Mouse (Mus musculus) kidney, postnatal 25 days (tissue): ENCODE measurements around the gene Cyp2d11.

ENCODE experiments used
- DNase-seq, 2 experiments: peaks; one replicate each; pipeline ENCODE4 v3.0.0; 2021; ENCODE audit warnings: mixed read lengths in 2 of 2

Cyp2d11 gene

DNA sequence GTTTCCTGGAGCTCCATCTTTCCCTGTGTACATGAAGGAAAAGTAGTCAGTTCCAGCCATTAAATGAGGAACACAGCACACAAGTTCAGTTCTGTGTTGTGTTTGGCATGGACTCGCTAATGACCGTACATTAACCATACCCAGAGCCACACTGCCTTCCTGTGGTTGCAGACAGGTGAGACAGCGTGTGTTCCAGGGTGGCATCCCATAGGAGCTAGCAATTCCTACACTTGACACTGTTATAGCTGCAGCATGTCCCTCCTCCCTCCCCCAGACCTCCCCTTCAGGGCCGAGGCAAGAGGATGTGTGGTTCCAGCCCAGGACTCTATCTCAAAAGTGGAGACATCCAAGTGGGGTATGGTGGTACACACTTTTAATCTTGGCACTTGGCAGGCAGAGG is 43.5 kb downstream of the Cyp2d11 start:
- peak in 1 of 2 experiments; percentile 31 for DNase-seq

GRCm38 (mm10) chr15:82348999-82349341 is 44.9 kb downstream of the Cyp2d11 start:
- DNase-seq, result no peak

GRCm38 (mm10) chr15:82348258-82348998 is 45.4 kb downstream of the Cyp2d11 start:
- DNase-seq, result no peak

- DNase-seq, result no peak
Observed at GRCm38 (mm10) chr15:82347852-82348251, 46.0 kb downstream of the Cyp2d11 start.

GRCm38 (mm10) chr15:82347303-82347676 is 46.5 kb downstream of the Cyp2d11 start:
- no peak for DNase-seq

DNA sequence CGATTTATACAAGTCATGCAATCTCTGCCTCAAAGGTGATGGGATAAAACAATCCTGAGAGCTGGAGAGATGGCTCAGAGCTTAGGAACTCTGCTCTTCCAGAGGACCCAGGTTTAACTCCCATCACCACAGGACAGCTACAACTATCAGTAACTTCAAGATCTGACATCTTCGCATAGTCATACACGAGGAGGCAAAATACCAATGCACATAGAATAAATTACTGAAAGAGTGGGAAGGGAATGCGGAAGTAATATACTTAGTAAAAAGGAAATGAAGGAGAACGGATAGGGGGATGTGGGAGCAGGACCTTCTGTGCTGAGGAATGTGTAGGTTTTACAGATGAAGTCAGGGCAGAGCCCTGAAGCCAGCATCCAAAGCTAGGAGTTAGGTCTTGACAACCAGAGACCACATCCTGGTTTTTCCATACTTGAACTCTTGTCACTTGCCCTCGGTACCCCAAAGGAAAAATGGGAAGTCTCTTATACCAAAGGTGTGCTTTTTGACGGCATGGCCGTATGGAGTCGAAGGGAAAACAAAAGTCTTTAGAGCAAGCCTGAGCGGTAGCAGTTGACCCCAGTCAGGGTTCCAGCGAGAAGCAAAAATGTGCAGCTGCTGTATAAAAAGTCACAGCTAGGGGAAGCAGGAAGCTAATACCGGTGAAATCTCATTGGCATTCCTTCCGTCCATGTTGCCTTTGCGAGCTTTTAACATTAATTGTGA is 47.1 kb downstream of the Cyp2d11 start:
- DNase-seq, result no peak

GRCm38 (mm10) chr15:82345820-82346470 is 47.9 kb downstream of the Cyp2d11 start:
- peak; percentile 99 to 100 for DNase-seq

DNA sequence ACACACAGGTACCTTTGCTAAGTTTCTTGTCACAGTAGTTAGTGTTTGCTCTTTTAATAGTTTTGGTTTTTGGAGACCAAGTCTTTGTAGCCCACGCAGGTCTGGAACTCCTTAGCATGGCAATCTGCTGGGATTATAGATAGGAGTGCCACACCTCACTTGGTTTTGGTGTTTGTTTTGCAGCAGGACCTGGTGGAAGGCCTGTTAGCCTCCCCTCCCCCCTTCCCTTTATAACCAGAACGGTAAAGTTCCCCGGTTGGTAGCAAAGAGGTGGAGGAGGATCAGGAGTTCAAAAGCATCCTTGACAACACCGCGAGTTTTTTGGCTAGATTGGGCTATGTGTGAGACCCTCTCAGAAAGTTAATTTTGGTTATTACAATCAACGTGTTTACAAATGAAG is 48.9 kb downstream of the Cyp2d11 start:
- no peak for DNase-seq

DNA sequence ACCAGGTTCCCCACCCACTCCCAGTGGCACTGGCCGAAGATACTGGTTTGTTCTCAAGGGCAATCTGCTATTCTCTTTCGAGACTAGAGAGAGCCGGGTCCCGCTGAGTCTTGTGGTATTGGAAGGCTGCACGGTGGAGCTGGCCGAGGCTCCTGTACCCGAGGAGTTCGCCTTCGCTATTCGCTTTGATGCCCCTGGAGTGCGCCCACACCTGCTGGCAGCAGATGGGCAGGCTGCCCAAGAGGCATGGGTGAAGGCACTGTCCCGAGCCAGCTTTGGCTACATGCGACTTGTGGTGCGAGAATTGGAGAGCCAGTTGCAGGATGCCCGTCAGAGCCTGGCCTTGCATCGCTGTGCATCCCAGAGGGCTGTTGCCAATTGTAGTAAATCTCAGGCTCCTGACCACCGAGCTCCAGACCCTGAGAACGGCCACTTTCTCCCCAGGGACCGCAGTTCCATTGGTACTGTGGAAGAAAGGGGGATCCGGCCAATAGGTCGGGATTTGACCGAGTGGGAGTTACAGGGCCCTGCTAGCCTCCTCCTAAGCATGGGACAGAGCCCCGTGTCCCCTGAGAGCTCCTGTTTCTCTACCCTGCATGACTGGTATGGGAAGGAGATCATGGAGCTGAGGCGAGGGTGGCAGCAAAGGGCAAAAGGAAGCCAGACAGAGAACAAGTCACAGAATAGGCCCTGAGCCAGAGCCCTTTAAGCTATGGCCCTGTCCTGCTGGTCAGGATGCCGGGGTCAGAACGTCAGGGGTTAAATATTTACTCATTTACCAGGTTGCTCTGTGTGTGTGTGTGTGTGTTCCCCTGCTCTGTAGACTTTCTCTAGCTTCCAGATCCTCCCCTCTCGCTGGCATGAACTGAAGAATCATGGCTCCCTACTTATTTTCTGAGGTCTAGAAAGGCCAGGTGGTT is 50.2 kb downstream of the Cyp2d11 start:
- peak; percentile 73 to 87 for DNase-seq

GRCm38 (mm10) chr15:82342543-82342935 is 51.3 kb downstream of the Cyp2d11 start:
- DNase-seq, result no peak

DNA sequence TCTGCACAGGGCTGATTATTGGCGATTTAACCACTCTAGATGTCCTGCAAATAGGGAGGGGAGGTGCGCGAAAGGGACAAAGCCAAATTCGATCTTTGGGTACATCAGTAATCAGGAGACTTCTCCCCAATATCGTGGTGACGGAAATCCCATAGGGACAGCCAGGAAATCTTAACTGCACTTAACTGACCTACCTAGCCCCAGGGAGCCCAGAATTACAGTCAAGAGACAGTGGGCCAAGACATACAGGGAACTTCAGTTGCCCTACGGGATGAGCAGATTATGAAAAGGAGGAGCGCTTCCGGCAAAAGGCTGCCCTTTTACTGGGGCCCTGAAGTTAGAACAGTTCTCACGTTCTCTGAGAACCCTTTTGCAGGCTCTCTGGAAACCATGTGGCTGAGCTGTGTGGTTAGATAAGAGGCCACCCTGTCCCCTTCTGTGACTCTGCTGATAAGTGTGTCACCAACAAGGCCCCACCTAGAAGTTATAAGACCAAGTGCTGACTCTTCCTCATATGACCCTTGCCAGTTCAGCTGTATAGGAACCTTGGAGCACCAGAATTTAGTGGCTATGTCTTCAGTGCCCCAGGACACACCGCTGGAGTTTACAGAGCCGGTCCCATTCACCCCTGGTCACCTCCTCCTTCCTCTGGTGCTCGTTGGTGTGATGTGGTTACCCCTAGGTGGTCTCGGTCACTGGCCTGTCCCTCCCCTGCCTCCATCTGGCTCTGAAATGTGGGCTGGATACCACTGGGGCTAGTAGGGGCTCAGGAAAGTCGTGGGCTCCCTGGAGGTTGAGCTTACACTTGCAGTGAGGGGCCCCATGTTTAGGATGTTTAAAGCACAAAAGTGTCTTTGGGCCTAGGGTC is 51.9 kb downstream of the Cyp2d11 start:
- DNase-seq, result no peak

- peak; percentile 50 to 72 for DNase-seq
Observed at GRCm38 (mm10) chr15:82341036-82341501, 52.8 kb downstream of the Cyp2d11 start.

- DNase-seq, result no peak
Observed at GRCm38 (mm10) chr15:82340414-82341035, 53.3 kb downstream of the Cyp2d11 start.

- no peak for DNase-seq
Observed at GRCm38 (mm10) chr15:82339634-82340254, 54.1 kb downstream of the Cyp2d11 start.
